Mouse (Mus musculus) testis, postnatal 10 days (tissue): ENCODE results near the gene Pygl.
"Not testable (repeated sequence)": the region's sequence is repeated elsewhere in the genome, so short reads cannot be mapped to it uniquely, and the experiment has no call there.

Experiments
- DNase-seq: peaks from one replicate; pipeline ENCODE4 v3.0.0; 2021; ENCODE audit warnings: low spot score

Gene Pygl

DNA sequence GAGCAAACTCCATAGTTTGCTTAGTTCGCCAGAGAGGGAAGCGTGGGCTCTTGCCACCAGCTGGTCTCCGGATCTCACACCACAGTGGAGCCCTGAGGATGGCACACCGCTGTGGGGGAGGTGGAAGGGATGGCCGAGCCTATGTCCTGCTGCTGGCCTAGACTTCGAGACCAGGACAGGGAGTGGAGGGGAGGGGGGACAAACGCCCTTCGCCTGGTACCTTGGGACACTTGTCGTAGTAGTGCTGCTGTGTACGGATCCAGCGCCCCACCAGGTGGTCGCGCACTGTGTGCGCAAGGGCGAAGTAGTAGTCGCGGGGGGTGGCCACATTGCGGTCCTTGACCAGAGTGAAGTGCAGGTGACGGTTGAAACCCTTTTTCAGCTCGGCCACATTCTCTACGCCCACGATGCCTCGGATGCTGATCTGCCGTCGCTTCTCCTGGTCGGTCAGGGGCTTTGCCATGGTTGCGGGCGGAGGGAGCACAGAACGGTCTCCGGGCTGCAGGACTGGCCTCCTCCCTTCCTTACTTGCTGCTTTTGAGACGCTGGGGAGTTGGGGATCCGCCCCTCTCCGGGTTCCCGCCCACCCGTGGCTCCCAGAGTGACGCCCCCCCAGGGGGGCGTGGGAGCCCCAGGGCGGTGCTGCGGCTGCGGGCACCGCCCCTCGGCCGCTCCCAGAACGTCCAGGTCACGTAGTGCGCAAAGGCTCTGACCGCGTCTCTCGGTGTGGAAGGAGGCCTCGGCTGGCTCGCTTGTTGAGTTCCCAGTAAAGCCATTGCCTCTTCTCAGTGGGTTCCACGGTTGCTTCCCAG is 4.0 kb downstream of the Pygl start:
- DNase-seq = peak; percentile 82

DNA sequence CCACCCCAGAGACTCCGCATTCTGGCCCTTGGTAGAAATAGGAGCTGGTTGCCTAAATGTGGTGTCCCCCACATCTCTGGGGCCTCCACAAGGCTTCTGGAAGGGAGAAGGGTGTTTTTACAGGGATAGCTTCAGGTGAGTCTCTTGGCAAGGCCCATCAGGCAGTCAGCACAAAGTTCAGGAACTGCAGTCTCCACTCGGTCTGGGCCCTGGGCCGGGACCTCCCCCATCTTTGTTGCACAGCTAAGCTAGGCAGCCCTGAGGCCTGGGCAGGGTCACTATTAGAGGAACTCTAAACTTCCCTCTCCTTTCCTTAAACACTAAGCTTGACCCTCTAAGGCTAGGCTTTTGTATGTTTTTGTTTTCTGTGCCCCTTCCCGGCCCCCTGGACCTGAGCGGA is 4.6 kb downstream of the Pygl start:
- no peak for DNase-seq

DNA sequence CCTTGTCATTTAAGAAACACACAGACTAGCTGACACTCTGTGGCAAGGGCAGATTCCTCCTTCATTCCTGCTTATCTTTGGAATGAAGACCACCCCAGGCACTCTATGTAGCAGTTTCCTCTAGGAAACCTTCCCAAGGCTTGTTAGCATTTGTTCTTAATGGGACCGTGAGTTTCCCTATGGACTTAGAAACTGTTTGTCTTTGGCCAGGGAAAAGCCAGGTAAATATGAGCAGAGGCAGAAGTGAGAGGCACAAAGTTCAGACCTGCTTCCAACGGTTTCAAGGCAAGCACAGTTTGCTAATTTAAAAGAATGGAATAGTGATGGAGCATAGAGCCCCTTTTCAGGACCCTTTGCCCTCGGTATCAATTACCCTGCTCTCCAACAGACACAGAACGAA is 8.0 kb downstream of the Pygl start:
- DNase-seq = no peak

DNA sequence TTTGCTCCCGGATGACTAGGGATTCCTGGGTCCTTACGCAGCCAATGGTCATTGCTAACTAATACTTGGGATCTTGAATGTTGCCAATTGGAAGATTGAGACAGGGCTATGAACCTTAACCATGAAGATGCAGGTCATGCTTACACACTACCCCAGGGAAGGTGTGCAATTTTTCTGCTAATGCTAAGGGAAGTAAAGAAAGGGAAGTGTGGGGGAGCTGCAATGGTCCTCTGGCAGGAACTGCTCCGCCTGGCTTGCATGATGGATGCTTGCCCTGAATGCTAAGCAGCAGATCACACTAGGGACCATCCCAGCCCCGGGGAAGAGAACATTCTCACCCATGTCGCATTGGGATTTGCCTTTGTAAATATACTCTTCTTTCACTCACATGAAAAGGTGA is 9.9 kb downstream of the Pygl start:
- no peak for DNase-seq

DNA sequence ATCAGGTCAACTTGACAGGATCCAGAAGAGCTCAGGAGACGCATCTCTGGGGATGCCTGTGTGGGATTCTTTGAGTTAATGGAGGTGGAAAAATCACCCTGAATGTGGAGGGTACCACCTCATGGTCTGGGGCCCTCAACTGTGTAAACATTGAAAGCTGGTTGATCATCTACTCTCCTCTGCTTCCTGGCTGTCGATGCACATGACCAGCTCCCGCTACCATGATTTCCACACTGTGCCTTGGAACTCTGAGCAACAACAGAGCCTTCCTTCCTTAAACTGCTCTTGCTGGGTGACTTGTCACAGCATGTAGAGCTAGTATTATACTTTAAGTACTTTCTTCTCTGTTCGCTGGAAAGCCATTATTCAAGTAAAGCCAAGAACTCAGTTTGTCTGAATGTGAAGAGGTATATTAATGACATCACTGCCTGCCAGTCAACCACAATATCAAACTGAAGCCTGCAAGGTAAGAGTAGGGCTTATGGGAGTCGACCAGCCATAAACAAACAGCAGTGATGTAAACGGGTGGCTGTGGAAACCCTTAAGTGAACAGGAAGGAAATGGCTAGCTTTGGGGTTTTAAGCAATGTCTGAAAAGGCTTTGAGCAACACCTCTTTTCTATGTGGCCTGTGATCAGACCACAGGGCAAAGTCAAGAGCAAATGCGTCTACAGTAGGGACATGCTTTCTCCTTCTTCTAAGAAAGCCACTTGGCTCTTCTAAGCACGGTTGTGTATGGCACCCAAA is 12.3 kb downstream of the Pygl start:
- no peak for DNase-seq

DNA sequence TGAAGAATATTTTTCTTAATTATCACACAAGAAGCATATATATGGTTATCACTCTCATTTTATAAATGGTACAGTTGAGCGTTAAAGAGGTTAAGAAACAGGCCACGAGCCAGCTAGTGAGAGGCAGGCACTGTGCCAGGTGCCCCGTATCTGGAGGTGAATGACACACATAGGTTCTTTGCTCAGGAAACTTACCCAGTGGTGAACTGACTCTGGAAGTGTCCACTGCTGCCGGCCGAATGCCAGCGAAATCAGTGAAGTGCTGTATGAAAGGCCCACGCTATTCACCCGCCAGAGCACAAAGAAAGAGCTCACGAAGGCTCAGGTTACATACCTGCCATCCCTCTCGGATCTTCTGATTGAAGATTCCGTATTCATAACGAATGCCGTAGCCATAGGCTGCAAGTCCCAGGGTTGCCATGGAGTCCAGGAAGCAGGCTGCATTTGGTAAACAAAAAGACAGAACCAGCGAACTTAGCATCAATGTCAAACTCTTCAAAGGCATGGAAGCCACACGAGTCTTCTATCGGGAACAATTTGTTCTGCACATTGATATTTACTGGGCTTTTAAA is 15.0 kb downstream of the Pygl start:
- DNase-seq = no peak

DNA sequence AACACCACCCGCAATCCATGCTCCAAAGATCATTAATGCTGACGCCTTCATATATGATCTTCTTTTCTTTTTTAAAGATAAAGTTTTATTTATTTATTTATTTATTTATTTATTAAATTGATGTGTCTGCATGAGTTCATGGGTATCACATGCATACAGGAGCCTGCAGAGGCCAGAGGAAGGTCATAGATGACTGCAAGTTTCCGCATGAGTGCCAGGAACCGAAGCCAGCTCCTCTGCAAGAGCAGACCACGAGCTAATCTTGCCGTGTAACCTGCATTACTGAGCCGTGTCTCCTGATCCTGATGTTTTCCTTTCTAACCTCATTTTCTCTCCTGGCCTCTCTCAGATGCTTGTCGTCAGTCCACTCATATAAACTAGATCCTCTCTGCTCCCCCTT is 17.0 kb downstream of the Pygl start:
- no peak for DNase-seq

DNA sequence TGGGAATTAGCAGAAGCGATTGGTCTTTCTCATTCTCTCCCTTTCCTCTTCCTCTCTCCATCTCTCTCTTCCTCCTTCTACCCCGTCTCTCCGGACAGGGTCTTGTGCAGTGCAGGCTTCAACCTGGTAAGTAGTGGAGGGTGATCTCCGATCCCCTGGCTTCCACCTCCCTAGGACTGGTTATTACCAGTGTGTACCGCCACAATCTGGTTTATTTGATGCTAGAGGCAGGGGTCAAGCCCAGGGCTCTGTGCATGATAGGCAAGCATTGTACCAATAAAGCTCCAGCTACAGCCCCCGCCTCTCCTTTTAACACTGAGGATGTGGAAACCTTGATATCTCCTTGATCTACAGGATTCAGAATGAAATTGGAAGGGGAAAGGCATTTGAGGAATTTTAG is 17.7 kb downstream of the Pygl start:
- no peak for DNase-seq

DNA sequence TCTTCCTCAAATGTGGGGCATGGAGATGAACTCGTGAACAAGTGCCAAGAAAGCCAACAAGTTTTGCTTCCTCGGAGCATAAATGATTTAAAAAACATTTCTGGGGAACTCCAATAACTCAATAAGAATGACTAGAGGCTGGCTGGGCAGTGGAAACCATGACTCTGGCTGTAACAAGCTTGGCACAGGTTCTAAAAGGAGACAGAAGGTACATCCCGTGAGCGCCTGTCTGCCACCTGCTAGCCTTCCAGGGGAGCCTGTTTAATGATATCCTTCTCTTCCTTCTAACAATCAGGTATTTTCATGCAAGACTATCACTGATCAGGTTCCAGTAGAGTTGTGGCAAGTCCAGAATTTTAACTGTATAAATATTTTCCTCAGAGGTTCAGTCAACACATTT is 18.8 kb downstream of the Pygl start:
- DNase-seq = no peak

DNA sequence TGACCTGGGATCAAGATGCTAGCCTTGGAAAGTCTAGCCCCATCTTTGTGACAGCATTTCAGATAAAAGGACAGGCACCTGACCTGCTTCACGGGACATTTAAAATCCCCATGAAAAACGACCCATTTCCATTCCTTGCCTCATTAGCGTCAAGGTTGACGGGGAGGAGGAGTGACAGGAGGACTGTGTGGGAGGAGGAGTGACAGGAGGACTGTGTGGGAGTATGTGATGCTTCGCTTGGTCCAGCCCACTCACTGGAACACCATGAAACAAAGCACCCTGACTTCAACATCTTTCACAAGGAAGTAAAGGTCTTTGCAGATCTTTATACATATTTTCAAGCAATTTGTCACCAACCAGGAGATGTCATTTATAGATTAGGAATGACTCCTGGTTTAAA is 23.1 kb downstream of the Pygl start:
- DNase-seq = no peak

DNA sequence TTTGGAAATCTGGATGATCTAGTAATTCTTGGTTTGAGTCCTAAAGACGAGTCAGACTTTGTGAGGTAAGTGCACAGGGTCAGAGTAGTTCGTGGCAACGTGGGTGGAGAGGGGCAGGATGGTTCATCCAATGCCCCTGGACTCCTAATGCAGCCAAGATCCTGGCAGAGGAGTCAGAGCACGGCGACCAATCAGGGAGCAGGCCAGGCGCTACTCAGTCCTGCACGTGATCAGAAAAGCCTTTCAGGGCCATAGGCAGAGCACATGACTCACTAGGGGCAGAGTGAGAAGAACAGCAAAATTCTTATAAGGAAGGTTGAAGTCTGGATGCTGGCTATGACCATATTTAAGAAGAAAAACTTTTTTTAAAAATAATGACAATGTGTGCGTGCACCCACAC is 26.9 kb downstream of the Pygl start:
- DNase-seq = no peak

DNA sequence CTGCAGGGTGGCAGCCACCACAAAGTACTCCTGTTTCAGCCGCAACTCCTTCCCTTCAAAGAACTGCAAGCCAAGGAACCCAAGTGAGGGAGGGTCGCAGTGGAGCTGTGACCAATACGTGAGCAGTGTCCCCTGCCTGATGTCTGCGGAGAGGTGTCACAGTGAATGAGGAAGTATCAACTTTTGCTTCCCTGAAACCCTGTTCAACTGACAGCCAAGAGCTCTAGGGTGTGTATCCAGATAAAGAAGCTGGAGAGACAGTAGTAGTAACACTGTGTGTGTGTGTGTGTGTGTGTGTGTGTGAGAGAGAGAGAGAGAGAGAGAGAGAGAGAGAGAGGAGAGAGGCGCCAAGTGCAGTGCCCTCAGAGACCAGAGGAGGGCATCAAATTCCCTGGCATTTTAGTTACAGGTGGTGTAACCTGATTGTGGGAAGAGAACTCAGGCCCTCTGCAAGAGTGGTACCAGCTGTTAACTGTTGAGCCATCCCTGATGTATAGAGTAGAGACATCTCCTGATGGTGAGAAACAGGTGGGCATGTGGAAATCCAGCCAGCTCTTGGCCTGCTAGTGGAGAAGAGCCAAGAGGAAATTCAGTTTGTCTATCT is 29.3 kb downstream of the Pygl start:
- no peak for DNase-seq

DNA sequence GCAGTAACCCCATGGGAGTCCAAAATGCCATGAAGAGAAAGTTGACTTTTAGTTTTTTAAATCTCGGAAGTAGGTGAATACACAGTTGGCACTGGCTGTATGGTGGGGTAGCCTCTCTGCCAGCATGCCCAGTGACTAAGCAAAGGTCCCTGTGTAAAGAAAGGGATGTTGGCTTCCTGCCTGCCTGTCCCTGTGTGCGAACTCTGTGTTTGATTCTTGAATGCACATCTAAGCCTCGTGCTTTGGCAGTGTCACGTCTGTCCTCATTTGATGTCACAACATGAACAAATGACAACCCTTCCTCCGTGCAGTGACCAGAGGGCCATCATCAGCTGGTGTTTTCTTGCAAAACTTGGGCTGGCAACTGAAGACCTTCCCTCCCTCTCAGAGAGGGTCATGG is 34.9 kb downstream of the Pygl start:
- no peak for DNase-seq

DNA sequence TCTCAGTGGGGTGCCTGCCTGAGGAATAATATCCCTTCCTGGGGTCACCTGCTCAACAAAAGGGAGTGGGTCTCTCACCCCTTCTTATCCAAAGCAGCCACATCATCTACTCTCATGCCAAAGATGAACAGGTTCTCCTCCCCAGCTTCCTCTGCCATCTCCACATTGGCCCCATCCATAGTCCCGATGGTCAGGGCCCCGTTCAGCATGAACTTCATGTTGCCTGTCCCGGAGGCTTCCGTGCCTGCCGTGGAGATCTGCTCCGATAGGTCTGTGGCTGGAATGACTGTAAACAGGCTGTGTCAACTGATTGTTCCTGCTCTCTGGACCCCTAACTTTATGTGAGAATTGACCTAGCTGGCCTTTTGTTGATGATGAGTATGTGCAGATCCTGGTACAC is 35.9 kb downstream of the Pygl start:
- no peak for DNase-seq

DNA sequence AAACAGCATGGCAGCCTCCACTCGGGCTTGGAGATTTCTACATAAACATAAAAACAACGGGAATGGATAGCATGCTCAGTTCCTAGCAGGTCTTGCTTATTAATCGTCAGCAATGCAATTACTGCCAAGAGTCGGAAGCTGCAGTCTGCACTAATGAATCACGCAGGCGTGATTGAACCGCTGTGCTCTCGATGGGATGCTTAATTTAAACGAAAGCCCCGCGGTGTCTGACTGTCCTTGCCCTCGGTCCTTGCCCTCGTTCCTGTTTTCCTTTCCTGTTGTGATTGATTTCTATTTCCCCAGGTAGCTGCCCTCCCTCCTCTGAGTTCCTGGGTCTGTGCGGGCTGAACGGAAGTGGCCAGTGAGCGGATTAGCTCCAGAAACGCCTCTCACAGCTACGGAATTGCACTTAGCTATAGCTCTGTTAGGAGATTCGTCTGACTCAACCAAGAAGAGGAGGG is 39.0 kb downstream of the Pygl start:
- DNase-seq = no peak

DNA sequence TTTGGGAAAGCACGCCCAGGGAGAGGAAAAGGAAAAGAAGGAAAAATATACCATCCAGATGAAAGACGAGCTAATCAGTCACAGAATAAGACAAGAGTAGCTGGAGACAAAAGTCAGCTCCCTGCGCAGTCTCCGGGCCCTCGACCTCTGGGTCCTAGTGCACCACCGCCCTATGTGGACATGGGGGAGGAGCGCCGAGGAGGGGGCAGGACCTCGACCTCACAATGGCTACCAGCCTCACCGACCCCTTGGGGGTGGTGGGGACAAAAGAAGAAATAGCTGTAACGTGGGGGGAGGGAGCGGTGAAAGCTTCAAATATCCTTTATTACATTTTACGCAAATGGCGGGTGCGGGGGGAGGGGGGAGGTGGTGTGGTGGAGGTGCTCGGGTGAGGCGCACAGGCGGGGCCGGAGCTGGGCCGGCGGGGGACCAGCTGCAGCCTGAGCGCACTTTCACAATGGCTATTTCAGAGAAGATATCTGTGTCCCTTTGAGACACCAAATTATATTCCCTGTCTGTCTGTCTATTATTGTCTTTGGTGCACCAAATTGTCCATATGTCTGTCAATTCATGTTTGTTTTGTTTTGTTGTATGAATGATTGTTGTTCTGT is 47.0 kb downstream of the Pygl start:
- no peak for DNase-seq

DNA sequence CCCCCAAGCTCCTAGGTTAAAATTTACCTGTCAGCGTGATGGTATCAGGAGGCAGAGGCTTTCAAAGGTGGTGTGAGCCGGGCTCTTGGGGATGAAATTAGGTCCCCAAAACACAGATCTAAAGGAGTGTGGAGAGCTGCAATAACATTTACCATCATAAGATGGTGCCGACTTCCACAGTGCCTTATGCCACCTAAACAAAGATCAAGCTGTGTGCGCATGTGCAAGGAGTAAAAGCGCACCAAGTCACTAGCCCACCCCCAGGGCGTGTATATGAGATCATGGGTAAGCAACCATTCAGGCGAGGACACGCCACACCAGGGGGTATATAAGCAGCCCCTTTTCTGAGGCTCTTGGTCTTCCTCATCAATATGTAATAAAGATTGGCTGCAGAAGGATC is 47.8 kb downstream of the Pygl start:
- DNase-seq = not testable (repeated sequence)

DNA sequence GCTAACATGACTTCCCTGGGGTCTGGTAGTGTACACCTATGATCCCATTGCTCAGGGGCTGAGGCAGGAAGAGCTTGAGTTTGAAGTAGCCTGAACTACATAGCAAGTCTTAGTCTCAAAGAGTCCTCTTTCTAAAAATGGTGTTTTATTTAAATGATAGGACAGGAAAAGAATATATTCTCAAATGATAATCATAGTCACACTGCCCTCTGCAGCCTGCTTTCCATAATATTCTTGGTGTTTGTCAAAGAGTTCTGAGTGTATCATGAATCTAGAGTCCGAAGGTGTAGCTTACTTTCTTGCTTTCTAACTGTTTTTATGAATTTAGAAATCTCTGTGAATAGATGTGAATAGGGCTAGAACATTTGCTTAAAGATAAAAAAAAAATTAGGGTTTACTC is 61.3 kb downstream of the Pygl start:
- no peak for DNase-seq

DNA sequence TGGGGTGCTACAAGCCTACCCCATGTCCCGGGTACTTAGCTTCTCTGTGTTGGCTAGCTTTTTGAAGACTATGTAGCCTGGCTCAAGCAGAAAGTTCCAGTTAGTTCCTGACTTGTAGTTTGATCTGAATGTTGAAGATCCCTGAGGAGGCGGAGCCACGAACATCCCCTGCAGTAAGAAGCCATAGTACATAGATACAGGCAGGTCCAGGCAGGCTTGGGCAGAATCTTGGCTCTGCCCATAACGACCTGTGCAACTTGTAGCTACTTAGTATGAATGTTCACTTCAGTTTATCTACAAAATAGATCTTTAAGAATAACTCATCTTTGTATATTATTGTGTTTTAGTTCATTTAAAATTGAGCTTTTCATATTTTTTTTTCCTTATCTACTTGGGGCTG is 63.3 kb downstream of the Pygl start:
- DNase-seq = no peak

DNA sequence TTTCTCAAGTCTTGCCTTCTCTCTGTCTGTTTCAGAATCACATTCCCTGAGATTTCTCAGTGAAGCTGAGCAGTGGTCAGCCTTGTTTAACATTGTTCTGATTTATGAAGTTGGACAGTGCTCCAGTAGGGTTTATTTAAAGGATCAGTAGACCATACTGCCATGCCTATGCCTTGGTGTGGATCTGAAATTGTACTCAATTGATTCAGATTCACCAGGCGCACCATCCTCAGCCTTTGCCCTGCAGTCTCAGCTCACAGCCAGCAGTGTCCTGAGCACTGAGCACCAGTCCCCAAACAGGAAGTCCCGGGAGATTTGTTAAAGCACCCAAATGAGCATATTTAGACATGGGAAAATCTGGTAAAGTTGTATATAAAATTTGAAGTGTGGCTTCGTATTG is 66.5 kb downstream of the Pygl start:
- no peak for DNase-seq

DNA sequence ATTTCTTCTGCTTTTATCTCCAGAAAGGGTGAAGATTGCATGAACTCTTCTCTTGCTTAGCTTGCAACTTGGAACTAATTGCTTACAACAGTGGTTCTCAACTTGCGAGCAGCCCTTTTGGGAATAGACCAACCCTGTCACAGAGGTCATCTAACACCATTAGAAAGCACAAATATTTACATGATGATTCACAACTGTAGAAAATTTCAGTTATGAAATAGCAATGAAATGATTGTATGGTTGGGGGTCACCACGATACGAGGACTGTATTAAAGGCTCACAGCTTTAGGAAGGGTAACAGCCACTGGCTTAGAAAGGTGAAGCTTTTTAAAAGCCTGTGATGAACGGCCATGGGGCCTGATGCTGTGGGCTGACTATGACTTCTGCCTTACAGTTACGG is 70.2 kb downstream of the Pygl start:
- DNase-seq = no peak

DNA sequence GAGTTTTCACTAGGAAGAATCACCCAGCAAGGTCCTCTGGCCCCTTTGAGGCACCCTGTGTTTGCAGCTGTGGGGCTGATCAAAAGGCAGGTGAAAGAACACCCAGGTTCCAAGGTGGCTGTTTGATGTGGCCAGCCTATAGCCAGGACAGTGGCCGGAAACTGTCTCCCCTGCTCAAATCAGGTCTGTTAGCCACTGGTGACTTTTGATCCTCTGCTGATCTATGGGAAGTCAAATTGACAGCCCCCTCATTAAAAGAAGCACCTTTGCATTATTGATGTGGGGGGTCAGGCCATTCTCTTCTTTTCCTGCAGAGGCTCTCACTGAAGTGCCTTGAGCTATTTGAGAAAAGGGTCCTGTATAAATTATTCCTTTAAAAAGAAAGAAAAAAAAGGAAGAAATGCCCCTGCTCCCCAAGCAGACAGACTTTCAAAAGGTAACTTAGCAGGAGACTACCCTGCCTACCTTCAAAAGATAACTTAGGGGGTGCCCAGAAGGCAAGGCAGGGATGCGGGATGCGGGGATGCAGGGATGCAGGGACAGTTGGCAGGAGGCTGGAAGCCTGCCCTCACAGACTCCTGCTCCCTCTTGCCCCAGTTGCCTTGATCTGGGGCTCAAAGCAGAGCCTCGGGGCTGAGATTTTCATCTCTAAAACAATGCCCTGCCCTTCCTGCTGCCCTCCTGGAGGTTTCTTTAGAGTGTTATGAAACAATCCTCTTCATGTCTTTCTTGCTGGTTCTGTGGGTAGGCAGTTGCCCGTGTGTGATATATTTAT is 73.8 kb downstream of the Pygl start:
- DNase-seq = no peak
